Mouse (Mus musculus) cerebellum, adult 9-11 months (tissue): ENCODE measurements around the gene Ogt.
A peak's percentile ranks its signal among the peaks of the same experiment; 100 is the strongest.

Experiments used
- DNase-seq: peaks from one replicate; pipeline ENCODE4 v3.0.0; 2022

The Ogt gene

GRCm38 (mm10) chrX:101639741-101640166 is at the start of gene Ogt:
Gene Ogt (plus strand): TSS chrX:101640060.
- peak; percentile 92 for DNase-seq

- no peak for DNase-seq
Measured at GRCm38 (mm10) chrX:101616183-101616582, 23.7 kb upstream of the Ogt start.

- no peak for DNase-seq
Measured at GRCm38 (mm10) chrX:101617889-101618288, 22.0 kb upstream of the Ogt start.

GRCm38 (mm10) chrX:101620317-101620716 is 19.5 kb upstream of the Ogt start:
- no peak for DNase-seq

- DNase-seq = no peak
Measured at GRCm38 (mm10) chrX:101622539-101622938, 17.3 kb upstream of the Ogt start.

- DNase-seq = no peak
Measured at GRCm38 (mm10) chrX:101636821-101637525, 2.9 kb upstream of the Ogt start.

GRCm38 (mm10) chrX:101638856-101639255 is 1.0 kb upstream of the Ogt start:
- DNase-seq = no peak

GRCm38 (mm10) chrX:101639306-101639705 is 554 bp upstream of the Ogt start:
- DNase-seq = peak; percentile 19

GRCm38 (mm10) chrX:101640194-101641160 is 617 bp downstream of the Ogt start:
- peak; percentile 45 for DNase-seq

- no peak for DNase-seq
Measured at GRCm38 (mm10) chrX:101641161-101641530, 1.3 kb downstream of the Ogt start.

GRCm38 (mm10) chrX:101642091-101642490 is 2.2 kb downstream of the Ogt start:
- DNase-seq = no peak

- DNase-seq = no peak
Measured at GRCm38 (mm10) chrX:101645286-101645685, 5.4 kb downstream of the Ogt start.

- DNase-seq = no peak
Measured at GRCm38 (mm10) chrX:101646621-101647020, 6.8 kb downstream of the Ogt start.

- no peak for DNase-seq
Measured at GRCm38 (mm10) chrX:101695686-101696085, 55.8 kb downstream of the Ogt start.

- DNase-seq = no peak
Measured at GRCm38 (mm10) chrX:101697537-101697936, 57.7 kb downstream of the Ogt start.

- DNase-seq = no peak
Measured at GRCm38 (mm10) chrX:101698232-101698631, 58.4 kb downstream of the Ogt start.

- no peak for DNase-seq
Measured at GRCm38 (mm10) chrX:101705111-101705510, 65.3 kb downstream of the Ogt start.

GRCm38 (mm10) chrX:101720401-101720800 is 80.5 kb downstream of the Ogt start:
- DNase-seq = no peak

GRCm38 (mm10) chrX:101730010-101730409 is 90.2 kb downstream of the Ogt start:
- no peak for DNase-seq

GRCm38 (mm10) chrX:101732644-101733043 is 92.8 kb downstream of the Ogt start:
- no peak for DNase-seq

- no peak for DNase-seq
Measured at GRCm38 (mm10) chrX:101733288-101733687, 93.4 kb downstream of the Ogt start.

GRCm38 (mm10) chrX:101733828-101734319 is 94.0 kb downstream of the Ogt start, which contains the start of gene Cxcr3:
Gene Cxcr3 (minus strand): TSS chrX:101734269.
- peak; percentile 2 for DNase-seq
